Mouse (Mus musculus) myocyte (in vitro differentiated cells): ENCODE data around the gene Tssk4.

ENCODE experiments used
- MYOD1 ChIP-seq, 3 experiments: IDR thresholded peaks; one replicate each; pipeline ENCODE4 v1.6.1; 2011; ENCODE audit warnings: control low read depth in 2 of 3, low read depth in 2 of 3, mild to moderate bottlenecking in 2 of 3, moderate library complexity in 1 of 3; ENCODE audit not compliant: insufficient read length in 2 of 3, control insufficient read depth in 1 of 3
- POLR2A ChIP-seq: IDR thresholded peaks from one replicate; pipeline ENCODE4 v1.6.1; 2011; ENCODE audit warnings: low read depth, mild to moderate bottlenecking, control low read depth, moderate library complexity; ENCODE audit not compliant: insufficient read length

GRCm38 (mm10) chr14:55689433-55689832 lies 39.4 kb downstream of the Tssk4 start:
- TF ChIP-seq POLR2A = no peak
- peak; percentile 89 to 91 (median 90) for TF ChIP-seq MYOD1 (IDR thresholded peaks at IDR 0.05; ENCODE audit: control insufficient read depth in 1 of 3, insufficient read length in 2 of 3, low read depth in 2 of 3)
